Comparison of ENCODE assay signal across 17 mouse cellular contexts in genomic region chr6:55542359-55542758, GRCm38 (mm10).
DNase-seq lines count a peak whose midpoint lies in the region; ATAC-seq and TF ChIP-seq lines count a peak whose summit lies in the region.
"Had no signal": no experiment of that assay in that cellular context is flagged by ENCODE, and none has a peak within 500 bp of the region (broad histone marks: within the 10 kb centered on the region; RNA-seq: fewer than 3 reads in every experiment).

No protein-coding gene starts in this region.

- H3K4me2 ChIP-seq in hindbrain, embryonic 14.5 days (replicated peaks): no peak overlapping the region
- no peak overlapping the region for H3K4me2 ChIP-seq in hindbrain, embryonic 16.5 days (ENCODE audit: low read length)
- no peak overlapping the region for H3K4me2 ChIP-seq in liver, postnatal 0 days (ENCODE audit: low read depth, low read length)
- H3K4me2 ChIP-seq in liver, embryonic 11.5 days: no peak overlapping the region
- H3K4me2 ChIP-seq: liver, embryonic 13.5 days; neural tube, embryonic 13.5 days had no signal

- H3K9me3 ChIP-seq in hindbrain, embryonic 14.5 days (ENCODE audit: control insufficient read depth, low read length): no peaks in the 10 kb centered on the region
- no peaks in the 10 kb centered on the region for H3K9me3 ChIP-seq in hindbrain, embryonic 16.5 days (ENCODE audit: control insufficient read depth, low read length)
- no peaks in the 10 kb centered on the region for H3K9me3 ChIP-seq in liver, postnatal 0 days (ENCODE audit: low read length)
- no peaks in the 10 kb centered on the region for H3K9me3 ChIP-seq in liver, embryonic 11.5 days (ENCODE audit: control insufficient read depth, low read length)
- H3K9me3 ChIP-seq: liver, embryonic 13.5 days; neural tube, embryonic 13.5 days had no signal

- 0 out of 2 replicates have a peak, but pooled peaks have one; percentile 13 for TF ChIP-seq CTCF in liver, postnatal 0 days (IDR thresholded peaks at IDR 0.05; ENCODE audit: low read depth)

- WGBS in hindbrain, embryonic 14.5 days: 51% methylated on average over 3 of the region's 3 CpGs
- 58% methylated on average over 3 of the region's 3 CpGs for WGBS in hindbrain, embryonic 16.5 days
- 47% methylated on average over 3 of the region's 3 CpGs for WGBS in liver, postnatal 0 days (ENCODE audit: insufficient replicate concordance)
- 55% methylated on average over 3 of the region's 3 CpGs for WGBS in liver, embryonic 11.5 days

- no peak overlapping the region for H3K4me3 ChIP-seq in hindbrain, embryonic 14.5 days (replicated peaks; ENCODE audit: low read length)
- no peak overlapping the region for H3K4me3 ChIP-seq in hindbrain, embryonic 16.5 days (ENCODE audit: low read length)
- no peak overlapping the region for H3K4me3 ChIP-seq in liver, postnatal 0 days (ENCODE audit: low read depth, low read length)
- no peak overlapping the region for H3K4me3 ChIP-seq in liver, embryonic 11.5 days (ENCODE audit: low read depth, low read length)
- H3K4me3 ChIP-seq: liver, embryonic 13.5 days; neural tube, embryonic 13.5 days had no signal

- H3K9ac ChIP-seq in hindbrain, embryonic 14.5 days: no peak overlapping the region
- H3K9ac ChIP-seq in hindbrain, embryonic 16.5 days (ENCODE audit: low read depth, low read length): no peak overlapping the region
- no peak overlapping the region for H3K9ac ChIP-seq in liver, postnatal 0 days (replicated peaks)
- H3K9ac ChIP-seq in liver, embryonic 11.5 days (ENCODE audit: low read depth, low read length): no peak overlapping the region
- H3K9ac ChIP-seq: liver, embryonic 13.5 days; neural tube, embryonic 13.5 days had no signal

- no peak for ATAC-seq in hindbrain, embryonic 14.5 days (ENCODE audit: low FRiP score)
- ATAC-seq in hindbrain, embryonic 16.5 days: no peak
- no peak for ATAC-seq in liver, postnatal 0 days
- ATAC-seq in liver, embryonic 11.5 days (replicated peaks; ENCODE audit: low FRiP score): no peak
- ATAC-seq in erythroblast, adult 5-6 weeks (replicated peaks; ENCODE audit: low FRiP score, poor library complexity, severe bottlenecking): no peak
- ATAC-seq: midbrain, embryonic 16.5 days had no signal

- 0 out of 2 replicates have a peak, but pooled peaks cover 8% of the 10 kb centered on the region for H3K4me1 ChIP-seq in hindbrain, embryonic 14.5 days (replicated peaks; ENCODE audit: control insufficient read depth, insufficient read depth, low read length)
- H3K4me1 ChIP-seq in hindbrain, embryonic 16.5 days (ENCODE audit: control insufficient read depth, insufficient read depth, low read depth, low read length): peaks cover 4% of the 10 kb centered on the region
- H3K4me1 ChIP-seq in liver, postnatal 0 days (ENCODE audit: insufficient read depth): no peaks in the 10 kb centered on the region
- H3K4me1 ChIP-seq in liver, embryonic 11.5 days (replicated peaks; ENCODE audit: control insufficient read depth, insufficient read depth, low read length): no peaks in the 10 kb centered on the region
- H3K4me1 ChIP-seq: liver, embryonic 13.5 days had no signal

- H3K27me3 ChIP-seq in hindbrain, embryonic 14.5 days (ENCODE audit: control insufficient read depth, insufficient read depth, low read length): no peaks in the 10 kb centered on the region
- H3K27me3 ChIP-seq in hindbrain, embryonic 16.5 days (replicated peaks; ENCODE audit: control insufficient read depth, insufficient read depth, low read length): no peaks in the 10 kb centered on the region
- no peaks in the 10 kb centered on the region for H3K27me3 ChIP-seq in liver, postnatal 0 days (ENCODE audit: insufficient read depth, low read length)
- H3K27me3 ChIP-seq in liver, embryonic 11.5 days (replicated peaks; ENCODE audit: control insufficient read depth, insufficient read depth, low read length): no peaks in the 10 kb centered on the region
- H3K27me3 ChIP-seq: liver, embryonic 13.5 days; neural tube, embryonic 13.5 days had no signal

- no peak overlapping the region for H3K27ac ChIP-seq in hindbrain, embryonic 14.5 days
- no peak overlapping the region for H3K27ac ChIP-seq in hindbrain, embryonic 16.5 days (ENCODE audit: low read depth, low read length)
- H3K27ac ChIP-seq in liver, postnatal 0 days (ENCODE audit: low read depth): no peak overlapping the region
- no peak overlapping the region for H3K27ac ChIP-seq in liver, embryonic 11.5 days (ENCODE audit: low read depth, low read length)
- H3K27ac ChIP-seq: liver, embryonic 13.5 days; macrophage; neural tube, embryonic 13.5 days had no signal

- no peak for TF ChIP-seq EP300 in liver, postnatal 0 days (IDR thresholded peaks at IDR 0.05; ENCODE audit: low read depth)

- peak; percentile 12 for DNase-seq in embryo, embryonic 10.5 days (ENCODE audit: low spot score)
- DNase-seq in embryo, embryonic 9.5 days (ENCODE audit: extremely low spot score): no peak
- peak; percentile 61 for DNase-seq in hindbrain, embryonic 14.5 days (ENCODE audit: low spot score)
- no peak for DNase-seq in liver, postnatal 0 days
- DNase-seq in liver, embryonic 11.5 days (ENCODE audit: low spot score): no peak
- DNase-seq in brain, adult 2 months (ENCODE audit: low read depth, low spot score): peak; percentile 54
- DNase-seq: adrenal gland, postnatal 10 days; cerebellum, postnatal 36 days; kidney, adult 2 months; liver, embryonic 13.5 days; spleen, adult 18-20 months; thymus, postnatal 36 days had no signal

- no peaks in the 10 kb centered on the region for H3K36me3 ChIP-seq in hindbrain, embryonic 14.5 days (replicated peaks; ENCODE audit: control insufficient read depth, insufficient read depth)
- no peaks in the 10 kb centered on the region for H3K36me3 ChIP-seq in hindbrain, embryonic 16.5 days (ENCODE audit: control insufficient read depth, insufficient read depth, low read length)
- H3K36me3 ChIP-seq in liver, postnatal 0 days (replicated peaks; ENCODE audit: insufficient read depth, low read length): no peaks in the 10 kb centered on the region
- no peaks in the 10 kb centered on the region for H3K36me3 ChIP-seq in liver, embryonic 11.5 days (ENCODE audit: control insufficient read depth, insufficient read depth, low read length)
- H3K36me3 ChIP-seq: liver, embryonic 13.5 days; neural tube, embryonic 13.5 days had no signal

Comparison
In these comparisons a context has a peak if more than half of its experiments do, and no peak if none do; other contexts are left out.
1. DNase-seq: peak in embryo, embryonic 10.5 days (single experiment), hindbrain, embryonic 14.5 days (single experiment) and brain, adult 2 months (single experiment); none in embryo, embryonic 9.5 days (single experiment), liver, postnatal 0 days (single experiment) and liver, embryonic 11.5 days (single experiment).